Mouse (Mus musculus) bone marrow, adult 2 months (tissue): ENCODE measurements around the gene Plpp3. TPM values are rescaled to one million over a fixed set of nuclear protein-coding genes. Genes with fewer than 3 reads are reported as not detected.

ENCODE experiments used
- H3K27ac ChIP-seq: fragments of 200-500 bp; 2 replicates; pipeline ENCODE4 v1.5.1; 2012; ENCODE audit warnings: low read depth, mild to moderate bottlenecking, control low read depth, inconsistent platforms, low read length; ENCODE audit not compliant: control insufficient read depth, poor library complexity, insufficient read depth
- H3K4me1 ChIP-seq: fragments of 200-500 bp; 2 replicates; pipeline ENCODE4 v1.6.1; 2011; ENCODE audit warnings: low read length; ENCODE audit not compliant: control insufficient read depth, insufficient read depth
- H3K4me3 ChIP-seq: fragments of 200-500 bp; replicated peaks from 2 replicates; pipeline ENCODE3; 2011; ENCODE audit warnings: mild to moderate bottlenecking, low read depth, low read length, control low read depth; ENCODE audit not compliant: control insufficient read depth
- CTCF ChIP-seq: fragments of 200-500 bp; IDR thresholded peaks from 2 replicates; pipeline ENCODE4 v1.5.1; 2011; ENCODE audit warnings: low read length, control low read depth; ENCODE audit not compliant: control insufficient read depth, insufficient read depth
- POLR2A ChIP-seq: fragments of 200-500 bp; IDR thresholded peaks from 2 replicates; pipeline ENCODE4 v1.6.1; 2011; ENCODE audit warnings: low read depth, mild to moderate bottlenecking, control low read depth, low read length, borderline replicate concordance; ENCODE audit not compliant: control insufficient read depth
- WGBS: fragments of 180-500 bp; shearing (Covaris S2); methylation state at CpG from one replicate; pipeline ENCODE4 v1.1.7; 2018; 5-methylcytosine and 5-hydroxymethylcytosine counted together
- polyA plus RNA-seq: library from polyadenylated mRNA; stranded (reverse); fragments of >200 nt; gene quantifications from 2 replicates; pipeline ENCODE4 v1.2.4, GENCODE M21; 2011; ENCODE audit warnings: low replicate concordance; ENCODE audit not compliant: missing spikeins, insufficient read depth, insufficient read length

The Plpp3 gene
- polyA plus RNA-seq, 1 experiment, result 7.9 TPM

DNA sequence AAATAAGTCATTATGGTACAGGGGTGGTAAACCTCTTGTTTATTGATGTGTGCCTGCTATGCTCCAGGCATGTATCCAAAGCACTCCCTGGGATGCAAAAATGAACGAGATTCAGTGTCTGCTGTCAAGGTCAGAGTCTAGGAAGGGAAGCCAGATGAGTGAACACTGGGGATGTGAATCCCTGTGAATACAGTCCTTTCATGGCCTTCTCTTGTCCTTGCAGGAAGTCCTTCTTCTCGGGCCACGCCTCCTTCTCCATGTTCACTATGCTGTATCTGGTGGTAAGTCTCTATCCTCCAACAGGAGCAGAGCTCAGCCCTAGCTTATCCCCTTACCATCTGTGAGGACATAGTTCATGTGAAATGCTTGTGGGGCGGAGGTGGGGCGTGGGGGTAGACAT, 51.8 kb downstream of the Plpp3 start:
- Histone ChIP-seq H3K4me3 (no peak overlapping the region), H3K27ac (no peak overlapping the region), H3K4me1 (no peaks in the 10 kb centered on the region; the same call in 1 of the 2 replicates)
- TF ChIP-seq CTCF (no peak), POLR2A (no peak)
- WGBS, result 89% methylated on average over 5 of the region's 5 CpGs

DNA sequence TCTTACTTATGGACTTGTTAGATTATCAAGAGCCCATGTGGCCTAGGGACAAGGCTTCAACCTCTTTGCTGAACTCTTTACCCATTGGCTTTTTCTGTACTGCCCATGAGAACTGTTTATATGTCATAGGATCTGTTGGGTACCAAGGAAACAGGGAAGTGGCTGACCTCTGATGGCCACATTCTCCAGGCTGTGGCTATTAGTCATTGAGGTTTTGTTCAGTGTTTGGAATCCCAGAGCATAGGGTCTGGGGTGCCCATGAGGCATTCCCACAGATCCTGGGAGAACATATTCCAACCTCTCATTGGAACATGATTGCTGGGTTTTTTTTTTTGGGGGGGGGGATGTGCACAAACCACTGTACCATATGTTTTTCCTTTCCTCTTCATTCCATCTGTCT, 56.2 kb downstream of the Plpp3 start:
- H3K27ac ChIP-seq, result no peak overlapping the region
- TF ChIP-seq CTCF (no peak), POLR2A (no peak)
- no peak overlapping the region for H3K4me3 ChIP-seq
- H3K4me1 ChIP-seq, result no peaks in the 10 kb centered on the region

DNA sequence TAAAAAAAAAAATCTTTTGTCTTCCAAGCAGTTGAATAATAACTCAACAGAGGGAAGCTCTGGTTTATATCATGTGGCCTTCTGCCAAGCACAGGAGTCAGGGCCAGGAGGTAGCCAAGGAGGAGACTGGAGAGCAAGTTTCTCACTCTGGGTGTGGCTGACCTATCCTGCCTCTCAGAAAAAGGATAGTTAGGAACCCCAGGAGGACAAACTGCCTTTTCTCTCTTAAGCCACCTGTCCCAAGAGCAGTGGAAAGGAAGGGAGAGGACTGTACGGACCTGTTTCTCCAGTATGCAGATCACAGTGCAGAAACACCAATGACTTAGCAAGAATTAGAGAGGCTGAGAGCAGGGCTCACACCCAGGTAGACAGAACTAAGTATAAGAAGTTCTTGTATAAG, 57.3 kb downstream of the Plpp3 start:
- 58% methylated on average over 1 of the region's 1 CpGs for whole genome bisulfite sequencing
- Histone ChIP-seq H3K4me1 (no peaks in the 10 kb centered on the region), H3K27ac (no peak overlapping the region), H3K4me3 (no peak overlapping the region)
- no peak for TF ChIP-seq POLR2A
- no peak for TF ChIP-seq CTCF

DNA sequence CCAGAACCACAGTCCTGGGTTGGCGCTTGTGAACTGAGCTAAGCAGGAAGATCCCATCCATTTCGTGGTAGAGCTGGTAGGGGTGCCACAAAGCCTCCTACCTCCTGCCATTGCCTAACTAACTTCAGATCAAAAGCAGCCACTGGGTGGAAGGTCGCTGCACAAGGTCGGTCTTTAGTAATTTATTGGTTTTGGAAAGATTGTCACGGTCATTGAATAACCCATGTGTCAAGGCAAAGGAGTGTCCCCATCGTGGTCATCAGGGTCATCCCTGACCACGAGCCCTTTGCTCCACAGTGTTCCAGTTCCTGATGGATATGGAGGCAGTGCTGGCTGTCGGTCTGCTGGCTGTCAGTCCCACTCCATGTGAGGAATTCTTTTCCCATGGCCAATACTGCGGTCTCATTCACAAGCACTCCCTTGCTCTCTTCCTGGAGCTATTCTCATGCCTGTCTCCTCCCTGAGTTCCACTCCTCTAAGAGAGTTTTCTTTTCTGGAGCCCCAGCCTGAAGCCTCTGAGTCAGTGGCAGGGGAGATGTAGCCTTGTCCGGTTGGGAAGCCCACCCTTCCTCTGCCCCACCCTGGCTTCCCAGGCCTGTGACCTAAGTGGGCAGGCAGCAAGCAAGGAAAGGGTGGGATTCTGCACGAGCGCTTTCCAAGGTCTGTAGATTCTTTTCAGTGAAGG, 58.7 kb downstream of the Plpp3 start:
- no peak for TF ChIP-seq CTCF
- TF ChIP-seq POLR2A, result no peak
- WGBS, result 81% methylated on average over 12 of the region's 12 CpGs
- Histone ChIP-seq H3K4me3 (no peak overlapping the region), H3K4me1 (no peaks in the 10 kb centered on the region), H3K27ac (no peak overlapping the region)

DNA sequence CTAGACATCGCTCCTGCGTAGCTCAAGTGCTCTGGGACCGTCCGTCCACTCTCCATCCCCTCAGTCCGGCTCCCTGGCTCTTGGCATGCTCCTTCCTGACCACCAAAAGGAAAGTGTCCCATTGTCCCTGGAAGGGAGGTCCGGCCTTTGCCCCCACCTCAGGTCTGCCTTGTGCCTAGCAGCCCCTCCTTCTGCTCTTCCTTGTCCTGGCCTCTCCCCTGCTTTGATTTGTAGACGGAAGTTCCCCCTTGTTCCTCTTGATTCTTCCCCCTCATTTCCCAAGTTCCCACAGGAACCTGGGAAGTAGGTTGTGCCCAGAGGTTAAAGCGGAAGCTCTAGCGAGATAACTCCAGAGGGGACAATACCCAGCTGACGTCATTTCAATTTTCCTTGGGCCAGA, 61.1 kb downstream of the Plpp3 start:
- no peaks in the 10 kb centered on the region for H3K4me1 ChIP-seq
- 75% methylated on average over 10 of the region's 10 CpGs for WGBS

DNA sequence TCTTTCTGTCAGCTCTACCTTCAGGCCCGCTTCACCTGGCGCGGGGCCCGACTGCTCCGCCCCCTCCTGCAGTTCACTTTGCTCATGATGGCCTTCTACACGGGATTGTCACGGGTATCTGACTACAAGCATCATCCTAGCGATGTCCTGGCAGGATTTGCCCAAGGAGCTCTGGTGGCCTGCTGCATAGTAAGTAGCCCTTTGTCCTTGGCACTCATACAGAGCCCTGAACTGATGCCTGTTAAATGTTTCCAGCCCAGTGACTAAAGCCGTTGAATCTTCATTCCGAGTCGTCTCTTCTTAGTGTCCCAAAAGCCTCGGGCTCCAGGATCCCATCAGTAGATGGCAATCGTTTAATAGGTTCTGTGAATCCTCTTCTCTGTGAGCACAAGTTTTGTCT, 62.2 kb downstream of the Plpp3 start:
- H3K4me3 ChIP-seq, result no peak overlapping the region
- H3K4me1 ChIP-seq, result no peaks in the 10 kb centered on the region
- 85% methylated on average over 13 of the region's 13 CpGs for WGBS
- TF ChIP-seq POLR2A, result no peak
- no peak for TF ChIP-seq CTCF
- no peak overlapping the region for H3K27ac ChIP-seq

More for the DNA sequence above, 61.1 kb downstream of the Plpp3 start:
- TF ChIP-seq POLR2A, result no peak
- Histone ChIP-seq H3K4me3 (no peak overlapping the region), H3K27ac (no peak overlapping the region)

DNA sequence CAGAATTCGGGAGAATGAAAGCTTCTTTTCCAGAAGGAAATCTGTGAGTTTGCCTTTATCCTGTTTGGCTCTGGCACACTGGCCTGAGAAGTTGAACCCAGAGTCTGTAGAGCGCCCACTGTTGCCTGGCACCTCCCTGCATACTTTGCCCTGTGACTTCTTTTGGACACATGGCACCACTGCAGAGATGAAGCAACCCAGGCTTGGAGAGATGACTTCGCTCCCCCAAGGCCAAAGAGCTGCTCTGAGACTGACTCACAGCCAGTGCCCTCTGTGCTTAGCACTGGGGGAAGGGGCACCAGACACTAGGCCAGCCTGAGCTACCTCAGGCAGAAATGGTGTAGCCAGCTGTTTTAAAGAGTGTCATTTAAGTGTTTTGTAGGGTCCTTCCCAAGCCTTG, 63.7 kb downstream of the Plpp3 start:
- H3K27ac ChIP-seq, result no peak overlapping the region
- H3K4me3 ChIP-seq, result no peak overlapping the region
- 72% methylated on average over 3 of the region's 3 CpGs for WGBS
- no peak for TF ChIP-seq POLR2A
- no peaks in the 10 kb centered on the region for H3K4me1 ChIP-seq

DNA sequence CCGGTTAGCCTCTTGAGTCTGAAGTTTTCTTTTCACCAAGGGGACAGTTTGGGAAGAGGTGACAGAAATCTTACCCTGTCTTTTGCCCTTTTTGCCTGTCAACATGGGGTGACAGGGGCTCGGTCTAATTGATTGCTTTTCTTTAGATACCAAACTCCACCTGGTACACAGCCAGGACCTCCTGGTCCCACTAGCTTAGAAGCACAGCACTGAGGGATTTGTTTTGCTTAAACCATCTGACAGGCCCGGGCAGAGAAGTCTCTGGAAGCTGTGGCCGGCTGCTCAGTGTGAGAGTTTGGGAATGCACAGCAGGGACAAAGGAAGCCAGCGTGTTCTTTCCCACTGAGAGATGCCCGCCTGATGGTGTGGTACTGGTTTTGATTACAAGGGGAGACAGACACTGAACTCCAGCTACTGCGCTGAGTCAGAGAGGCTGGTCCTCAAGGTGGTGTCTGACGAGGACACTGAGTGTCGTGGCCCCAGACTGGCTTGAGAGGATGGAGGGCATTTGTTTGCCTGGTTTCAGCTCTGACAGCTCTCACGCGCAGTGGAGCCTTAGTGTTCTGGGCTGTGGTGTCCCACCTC, 64.2 kb downstream of the Plpp3 start:
- Histone ChIP-seq H3K27ac (no peak overlapping the region), H3K4me1 (no peaks in the 10 kb centered on the region), H3K4me3 (no peak overlapping the region)
- 84% methylated on average over 11 of the region's 11 CpGs for WGBS
- no peak for TF ChIP-seq CTCF
- no peak for TF ChIP-seq POLR2A
